Mouse (Mus musculus) cerebellum, adult 9-10 months (tissue): Measurements from ENCODE around the gene Ftl1-ps1.

Experiments
- DNase-seq: peaks from one replicate; pipeline ENCODE4 v3.0.0; 2022

Ftl1-ps1 gene

GRCm38 (mm10) chr13:74399298-74399839 lies at the start of gene Ftl1-ps1:
TSS of gene Ftl1-ps1 (plus strand) at chr13:74399694.
- DNase-seq, result no peak

GRCm38 (mm10) chr13:74350435-74350906 lies 49.0 kb upstream of the Ftl1-ps1 start:
- no peak for DNase-seq

- no peak for DNase-seq
Observed at GRCm38 (mm10) chr13:74356491-74356890, 43.0 kb upstream of the Ftl1-ps1 start.

GRCm38 (mm10) chr13:74362218-74362617 lies 37.3 kb upstream of the Ftl1-ps1 start:
- no peak for DNase-seq

- DNase-seq, result no peak
Observed at GRCm38 (mm10) chr13:74363176-74363858, 36.2 kb upstream of the Ftl1-ps1 start.

- DNase-seq, result peak; percentile 46
Observed at GRCm38 (mm10) chr13:74363859-74364235, 35.6 kb upstream of the Ftl1-ps1 start, which contains the start of gene Lrrc14b. TSS of gene Lrrc14b (minus strand) at chr13:74364005.

- DNase-seq, result no peak
Observed at GRCm38 (mm10) chr13:74381533-74382276, 17.8 kb upstream of the Ftl1-ps1 start.

GRCm38 (mm10) chr13:74382289-74382688 lies 17.2 kb upstream of the Ftl1-ps1 start:
- DNase-seq, result no peak

GRCm38 (mm10) chr13:74389730-74390129 lies 9.8 kb upstream of the Ftl1-ps1 start:
- DNase-seq, result no peak

- DNase-seq, result peak; percentile 79
Observed at GRCm38 (mm10) chr13:74390371-74390990, 9.0 kb upstream of the Ftl1-ps1 start, which contains the start of gene Zfp72. TSS of gene Zfp72 (minus strand) at chr13:74390836.

GRCm38 (mm10) chr13:74391156-74391555 lies 8.3 kb upstream of the Ftl1-ps1 start:
- peak; percentile 44 for DNase-seq

GRCm38 (mm10) chr13:74439895-74440294 lies 40.4 kb downstream of the Ftl1-ps1 start:
- no peak for DNase-seq
